Mouse (Mus musculus) ovary, adult 2 months (tissue): Measurements from ENCODE around the gene Tnfaip6. TPM values are rescaled to one million over a fixed set of nuclear protein-coding genes. Genes with fewer than 3 reads are reported as not detected.

Source experiments
- polyA plus RNA-seq: library from polyadenylated mRNA; depleted of rRNA; stranded (reverse); fragments of >200 nt; gene quantifications from 2 replicates; pipeline ENCODE4 v1.2.3, GENCODE M21; 2012; rRNA removed

Tnfaip6 gene
- 1.1 and 1.7 TPM in 2 replicates for polyA plus RNA-seq

GRCm38 (mm10) chr2:52037882-52038281 is at the start of gene Tnfaip6:
Gene Tnfaip6 (plus strand): TSS chr2:52038009.

GRCm38 (mm10) chr2:52072491-52073140 is 34.8 kb downstream of the Tnfaip6 start, which contains the start of gene Rif1:
Gene Rif1 (plus strand): TSS chr2:52072832.

Other genes starting within 250 kb of the Tnfaip6 start
- gene Rbm43, start 102.8 kb upstream of the Tnfaip6 start, polyA plus RNA-seq: 11.2 and 12.5 TPM in 2 replicates
- 1.1 and 1.4 TPM in 2 replicates for gene Nmi, start 64.5 kb upstream of the Tnfaip6 start, polyA plus RNA-seq
- 0.86 and 4.6 TPM in 2 replicates for gene Rif1, start 34.8 kb downstream of the Tnfaip6 start, polyA plus RNA-seq